Mouse (Mus musculus): Measurements from ENCODE around the gene Wwc1. TPM values are rescaled to one million over a fixed set of nuclear protein-coding genes. Genes with fewer than 3 reads are reported as not detected.
A peak's percentile ranks its signal among the peaks of the same experiment; 100 is the strongest.

Gene Wwc1
- polyA plus RNA-seq, 1 experiment from 2014 or later: 4.2 TPM

- H3K9me3 ChIP-seq: no peaks in the 10 kb centered on the region
- H3K36me3 ChIP-seq (replicated peaks): no peaks in the 10 kb centered on the region
- no peak for DNase-seq (ENCODE audit: low spot score)
- H3K27me3 ChIP-seq (replicated peaks; ENCODE audit: low read depth, poor library complexity, severe bottlenecking): no peaks in the 10 kb centered on the region
- 57% methylated on average over 6 of the region's 6 CpGs for WGBS
- H3K27ac ChIP-seq (replicated peaks): no peak overlapping the region
- peaks cover 53% of the 10 kb centered on the region for H3K4me1 ChIP-seq
- H3K4me3 ChIP-seq: no peak overlapping the region
Observed at GRCm38 (mm10) chr11:35945187-35945586, 35.1 kb downstream of the Wwc1 start.

- Histone ChIP-seq H3K9me3 (no peaks in the 10 kb centered on the region), H3K4me1 (peaks cover 39% of the 10 kb centered on the region), H3K27me3 (replicated peaks; ENCODE audit: low read depth, poor library complexity, severe bottlenecking) (no peaks in the 10 kb centered on the region), H3K4me3 (no peak overlapping the region), H3K27ac (replicated peaks) (no peak overlapping the region), H3K36me3 (replicated peaks) (no peaks in the 10 kb centered on the region)
- WGBS: 83% methylated on average over 3 of the region's 3 CpGs
- DNase-seq (ENCODE audit: low spot score): no peak
Observed at GRCm38 (mm10) chr11:35941641-35942040, 38.7 kb downstream of the Wwc1 start.

GRCm38 (mm10) chr11:35941064-35941463 is 39.3 kb downstream of the Wwc1 start:
- Histone ChIP-seq H3K4me3 (no peak overlapping the region), H3K9me3 (no peaks in the 10 kb centered on the region), H3K4me1 (peaks cover 39% of the 10 kb centered on the region), H3K36me3 (replicated peaks) (no peaks in the 10 kb centered on the region), H3K27ac (replicated peaks) (no peak overlapping the region), H3K27me3 (replicated peaks; ENCODE audit: low read depth, poor library complexity, severe bottlenecking) (no peaks in the 10 kb centered on the region)
- DNase-seq (ENCODE audit: low spot score): no peak
- 55% methylated on average over 5 of the region's 5 CpGs for WGBS

- H3K36me3 ChIP-seq (replicated peaks): no peaks in the 10 kb centered on the region
- WGBS: 61% methylated on average over 6 of the region's 6 CpGs
- no peak for DNase-seq (ENCODE audit: low spot score)
- no peaks in the 10 kb centered on the region for H3K27me3 ChIP-seq (replicated peaks; ENCODE audit: low read depth, poor library complexity, severe bottlenecking)
- H3K4me3 ChIP-seq: no peak overlapping the region
- H3K4me1 ChIP-seq: peaks cover 49% of the 10 kb centered on the region
- H3K27ac ChIP-seq (replicated peaks): no peak overlapping the region
- H3K9me3 ChIP-seq: no peaks in the 10 kb centered on the region
Observed at GRCm38 (mm10) chr11:35938790-35939385, 41.4 kb downstream of the Wwc1 start.

GRCm38 (mm10) chr11:35935645-35936044 is 44.7 kb downstream of the Wwc1 start:
- no peak overlapping the region for H3K27ac ChIP-seq (replicated peaks)
- no peaks in the 10 kb centered on the region for H3K27me3 ChIP-seq (replicated peaks; ENCODE audit: low read depth, poor library complexity, severe bottlenecking)
- peaks cover 70% of the 10 kb centered on the region for H3K4me1 ChIP-seq
- DNase-seq (ENCODE audit: low spot score): no peak
- 52% methylated on average over 3 of the region's 3 CpGs for WGBS
- H3K36me3 ChIP-seq (replicated peaks): no peaks in the 10 kb centered on the region
- H3K9me3 ChIP-seq: no peaks in the 10 kb centered on the region
- no peak overlapping the region for H3K4me3 ChIP-seq

- no peak overlapping the region for H3K27ac ChIP-seq (replicated peaks)
- H3K27me3 ChIP-seq (replicated peaks; ENCODE audit: low read depth, poor library complexity, severe bottlenecking): no peaks in the 10 kb centered on the region
- no peaks in the 10 kb centered on the region for H3K36me3 ChIP-seq (replicated peaks)
- 95% methylated on average over 1 of the region's 1 CpGs for WGBS
- peaks cover 68% of the 10 kb centered on the region for H3K4me1 ChIP-seq
- no peak for DNase-seq (ENCODE audit: low spot score)
- H3K4me3 ChIP-seq: no peak overlapping the region
- no peaks in the 10 kb centered on the region for H3K9me3 ChIP-seq
Observed at GRCm38 (mm10) chr11:35935133-35935532, 45.2 kb downstream of the Wwc1 start.

GRCm38 (mm10) chr11:35933402-35934085 is 46.8 kb downstream of the Wwc1 start:
- Histone ChIP-seq H3K27me3 (replicated peaks; ENCODE audit: low read depth, poor library complexity, severe bottlenecking) (no peaks in the 10 kb centered on the region), H3K36me3 (replicated peaks) (no peaks in the 10 kb centered on the region), H3K9me3 (no peaks in the 10 kb centered on the region), H3K4me1 (peaks cover 62% of the 10 kb centered on the region), H3K4me3 (peak overlapping the region; percentile 34), H3K27ac (replicated peaks) (peak overlapping the region; percentile 77)
- WGBS: 9% methylated on average over 14 of the region's 14 CpGs
- peak; percentile 41 for DNase-seq (ENCODE audit: low spot score)

- Histone ChIP-seq H3K27me3 (replicated peaks; ENCODE audit: low read depth, poor library complexity, severe bottlenecking) (no peaks in the 10 kb centered on the region), H3K36me3 (replicated peaks) (no peaks in the 10 kb centered on the region), H3K9me3 (no peaks in the 10 kb centered on the region), H3K4me3 (no peak overlapping the region), H3K27ac (replicated peaks) (no peak overlapping the region; the same call in 1 of the 2 replicates), H3K4me1 (peaks cover 68% of the 10 kb centered on the region)
- DNase-seq (ENCODE audit: low spot score): no peak
- WGBS: 88% methylated on average over 14 of the region's 14 CpGs
Observed at GRCm38 (mm10) chr11:35932121-35932885, 48.0 kb downstream of the Wwc1 start.

- 83% methylated on average over 6 of the region's 6 CpGs for WGBS
- H3K27me3 ChIP-seq (replicated peaks; ENCODE audit: low read depth, poor library complexity, severe bottlenecking): no peaks in the 10 kb centered on the region
- H3K36me3 ChIP-seq (replicated peaks): no peaks in the 10 kb centered on the region
- peaks cover 63% of the 10 kb centered on the region for H3K4me1 ChIP-seq
- H3K27ac ChIP-seq (replicated peaks): no peak overlapping the region
- peaks cover 6% of the 10 kb centered on the region for H3K9me3 ChIP-seq
- DNase-seq (ENCODE audit: low spot score): no peak
- no peak overlapping the region for H3K4me3 ChIP-seq
Observed at GRCm38 (mm10) chr11:35930511-35931060, 49.7 kb downstream of the Wwc1 start.

- H3K4me1 ChIP-seq: peaks cover 51% of the 10 kb centered on the region
- no peaks in the 10 kb centered on the region for H3K36me3 ChIP-seq (replicated peaks)
- no peak for DNase-seq (ENCODE audit: low spot score)
- no peak overlapping the region for H3K4me3 ChIP-seq
- no peaks in the 10 kb centered on the region for H3K27me3 ChIP-seq (replicated peaks; ENCODE audit: low read depth, poor library complexity, severe bottlenecking)
- H3K9me3 ChIP-seq: peaks cover 6% of the 10 kb centered on the region
- H3K27ac ChIP-seq (replicated peaks): no peak overlapping the region
- 94% methylated on average over 12 of the region's 12 CpGs for WGBS
Observed at GRCm38 (mm10) chr11:35928453-35928852, 51.9 kb downstream of the Wwc1 start.

GRCm38 (mm10) chr11:35927309-35927708 is 53.0 kb downstream of the Wwc1 start:
- Histone ChIP-seq H3K27ac (replicated peaks) (peak overlapping the region; percentile 24; the same call in 1 of the 2 replicates), H3K27me3 (replicated peaks; ENCODE audit: low read depth, poor library complexity, severe bottlenecking) (no peaks in the 10 kb centered on the region), H3K4me1 (peaks cover 49% of the 10 kb centered on the region), H3K36me3 (replicated peaks) (no peaks in the 10 kb centered on the region), H3K4me3 (no peak overlapping the region), H3K9me3 (peaks cover 6% of the 10 kb centered on the region)
- DNase-seq (ENCODE audit: low spot score): no peak
- WGBS: 67% methylated on average over 14 of the region's 14 CpGs

- no peak overlapping the region for H3K27ac ChIP-seq (replicated peaks)
- WGBS: 72% methylated on average over 7 of the region's 7 CpGs
- H3K4me1 ChIP-seq: peaks cover 47% of the 10 kb centered on the region
- H3K27me3 ChIP-seq (replicated peaks; ENCODE audit: low read depth, poor library complexity, severe bottlenecking): no peaks in the 10 kb centered on the region
- peaks cover 6% of the 10 kb centered on the region for H3K9me3 ChIP-seq
- DNase-seq (ENCODE audit: low spot score): peak; percentile 51
- no peak overlapping the region for H3K4me3 ChIP-seq
- no peaks in the 10 kb centered on the region for H3K36me3 ChIP-seq (replicated peaks)
Observed at GRCm38 (mm10) chr11:35925592-35925991, 54.7 kb downstream of the Wwc1 start.

All from embryonic facial prominence, embryonic 10.5 days (tissue).